Mouse (Mus musculus): ENCODE data around the gene Aig1.

- TF ChIP-seq POLR2A (IDR thresholded peaks at IDR 0.05; ENCODE audit: borderline replicate concordance, insufficient read depth, low read length) = no peak
- no peak for TF ChIP-seq CTCF (IDR thresholded peaks at IDR 0.05; ENCODE audit: borderline replicate concordance, insufficient read depth, low read depth, low read length)
These were observed 25.9 kb downstream of the Aig1 start for GRCm38 (mm10) chr10:13842855-13843254.
